ENCODE assay signal across 8 mouse cellular contexts in the genomic region with DNA sequence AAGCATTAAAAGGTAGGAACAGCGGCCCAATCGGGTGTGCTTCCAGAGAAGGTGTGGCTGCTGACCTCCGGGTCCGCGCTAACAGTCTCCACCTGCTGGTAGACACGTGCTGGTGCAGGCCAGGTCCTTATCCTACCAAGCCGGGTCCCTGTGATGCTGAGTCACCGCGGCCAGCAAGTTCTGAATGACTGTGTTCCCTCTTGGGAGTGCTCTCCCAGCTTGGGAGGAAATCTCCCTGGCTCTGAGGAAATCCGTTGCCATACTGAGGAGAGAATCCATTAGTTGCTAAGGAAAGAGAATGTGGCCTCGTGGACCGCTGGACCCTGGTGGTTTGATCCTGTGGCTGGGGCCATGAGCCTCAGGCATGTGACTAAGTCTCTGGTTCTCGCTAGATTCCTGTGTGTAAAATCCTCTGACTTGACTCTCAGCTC.
A peak's percentile ranks its signal among the peaks of the same experiment; 100 is the strongest.
DNase-seq lines count a peak whose midpoint lies in the region; ATAC-seq lines count a peak whose summit lies in the region.

No protein-coding gene starts in this region.

- H3K9me3 ChIP-seq in forebrain, embryonic 14.5 days (replicated peaks; ENCODE audit: control insufficient read depth, low read length): no peaks in the 10 kb centered on the region
- no peaks in the 10 kb centered on the region for H3K9me3 ChIP-seq in forebrain, embryonic 12.5 days
- no peaks in the 10 kb centered on the region for H3K9me3 ChIP-seq in intestine, embryonic 15.5 days

- H3K27me3 ChIP-seq in forebrain, embryonic 14.5 days (replicated peaks; ENCODE audit: control insufficient read depth, insufficient read depth, low read length): no peaks in the 10 kb centered on the region
- H3K27me3 ChIP-seq in forebrain, embryonic 12.5 days: no peaks in the 10 kb centered on the region
- no peaks in the 10 kb centered on the region for H3K27me3 ChIP-seq in intestine, embryonic 15.5 days (replicated peaks)

- no peak overlapping the region for H3K4me2 ChIP-seq in forebrain, embryonic 14.5 days (ENCODE audit: low read length)
- no peak overlapping the region for H3K4me2 ChIP-seq in forebrain, embryonic 12.5 days
- H3K4me2 ChIP-seq in intestine, embryonic 15.5 days (replicated peaks): no peak overlapping the region

- no peaks in the 10 kb centered on the region for H3K4me1 ChIP-seq in forebrain, embryonic 14.5 days (ENCODE audit: control insufficient read depth, insufficient read depth, low read length)
- peaks cover 7% of the 10 kb centered on the region; the same call in 1 of the 2 replicates for H3K4me1 ChIP-seq in forebrain, embryonic 12.5 days
- H3K4me1 ChIP-seq in intestine, embryonic 15.5 days (replicated peaks): no peaks in the 10 kb centered on the region

- intact Hi-C loops in left cerebral cortex, postnatal 10 days (cut with DNase I): no loop called here

- H3K27ac ChIP-seq in forebrain, embryonic 14.5 days (ENCODE audit: low read depth, low read length): no peak overlapping the region
- no peak overlapping the region for H3K27ac ChIP-seq in forebrain, embryonic 12.5 days
- H3K27ac ChIP-seq in intestine, embryonic 15.5 days: no peak overlapping the region

- H3K36me3 ChIP-seq in forebrain, embryonic 14.5 days (ENCODE audit: control insufficient read depth, insufficient read depth, low read length): no peaks in the 10 kb centered on the region
- no peaks in the 10 kb centered on the region for H3K36me3 ChIP-seq in forebrain, embryonic 12.5 days (replicated peaks)
- H3K36me3 ChIP-seq in intestine, embryonic 15.5 days: no peaks in the 10 kb centered on the region

- 31% methylated on average over 13 of the region's 13 CpGs for WGBS in forebrain, embryonic 14.5 days
- WGBS in forebrain, embryonic 12.5 days: 30% methylated on average over 13 of the region's 13 CpGs
- WGBS in intestine, embryonic 15.5 days: 32% methylated on average over 13 of the region's 13 CpGs

- no peak overlapping the region for H3K9ac ChIP-seq in forebrain, embryonic 14.5 days (ENCODE audit: low read length)
- no peak overlapping the region for H3K9ac ChIP-seq in forebrain, embryonic 12.5 days
- no peak overlapping the region for H3K9ac ChIP-seq in intestine, embryonic 15.5 days

- no peak overlapping the region for H3K4me3 ChIP-seq in forebrain, embryonic 14.5 days (ENCODE audit: low read depth, low read length)
- no peak overlapping the region for H3K4me3 ChIP-seq in forebrain, embryonic 12.5 days (replicated peaks)
- no peak overlapping the region for H3K4me3 ChIP-seq in intestine, embryonic 15.5 days (replicated peaks)

- peak; percentile 56 for DNase-seq in forebrain, embryonic 14.5 days (ENCODE audit: low spot score)
- peak; percentile 27 for DNase-seq in cerebellum, adult 11-12 months
- DNase-seq in gastrocnemius, adult 18-20 months (ENCODE audit: low spot score): peak; percentile 89
- DNase-seq in left cerebral cortex, postnatal 10 days (ENCODE audit: extremely low spot score in 1 of 2, low spot score in 2 of 2): peak; percentile 23 to 85
- DNase-seq in spleen, adult 18-20 months: peak; percentile 47 to 78

- ATAC-seq in forebrain, embryonic 14.5 days: peak; percentile 34; the same call in 1 of the 2 replicates
- ATAC-seq in forebrain, embryonic 12.5 days (ENCODE audit: low FRiP score): no peak
- peak; percentile 80 for ATAC-seq in intestine, embryonic 15.5 days
- peak; percentile 98 for ATAC-seq in megakaryocyte progenitor cell, adult 5-6 weeks (replicated peaks; ENCODE audit: poor library complexity)

Comparison
In these comparisons a context has a peak if more than half of its experiments do, and no peak if none do; other contexts are left out.
1. DNase-seq: peak in every context shown above with its lines; median percentile 89 in gastrocnemius, adult 18-20 months; 62 in spleen, adult 18-20 months; 56 in forebrain, embryonic 14.5 days; 54 in left cerebral cortex, postnatal 10 days; 27 in cerebellum, adult 11-12 months.